Mouse (Mus musculus): ENCODE results near the gene Ddx3x. TPM values are rescaled to one million over a fixed set of nuclear protein-coding genes. Genes with fewer than 3 reads are reported as not detected.

Ddx3x gene
- polyA plus RNA-seq, 1 experiment from 2014 or later: 190 TPM

GRCm38 (mm10) chrX:13275519-13276137, 5.1 kb upstream of the Ddx3x start:
- no peaks in the 10 kb centered on the region for H3K9me3 ChIP-seq (ENCODE audit: control insufficient read depth, low read length)
- ATAC-seq (ENCODE audit: insufficient number of reproducible peaks, low FRiP score, low TSS enrichment, low read depth) (no peak), DNase-seq (ENCODE audit: low spot score) (no peak)
- WGBS: 75% methylated on average over 6 of the region's 6 CpGs
- no peak overlapping the region for H3K9ac ChIP-seq (ENCODE audit: low read length)
- no peaks in the 10 kb centered on the region for H3K27me3 ChIP-seq (ENCODE audit: control insufficient read depth, insufficient read depth, low read length)
- H3K4me2 ChIP-seq (ENCODE audit: low read depth, severe bottlenecking): no peak overlapping the region
- no peaks in the 10 kb centered on the region for H3K36me3 ChIP-seq (ENCODE audit: control insufficient read depth, insufficient read depth, low read length)
- no peak overlapping the region for H3K27ac ChIP-seq (replicated peaks; ENCODE audit: low read depth, low read length)
- H3K4me3 ChIP-seq (ENCODE audit: low read depth, low read length): no peak overlapping the region
- H3K4me1 ChIP-seq (ENCODE audit: control insufficient read depth, insufficient read depth, low read length): no peaks in the 10 kb centered on the region

- H3K9ac ChIP-seq (ENCODE audit: low read length): no peak overlapping the region
- H3K36me3 ChIP-seq (ENCODE audit: control insufficient read depth, insufficient read depth, low read length): no peaks in the 10 kb centered on the region
- no peaks in the 10 kb centered on the region for H3K27me3 ChIP-seq (ENCODE audit: control insufficient read depth, insufficient read depth, low read length)
- DNase-seq (ENCODE audit: low spot score) (no peak), ATAC-seq (ENCODE audit: insufficient number of reproducible peaks, low FRiP score, low TSS enrichment, low read depth) (no peak)
- WGBS: 75% methylated on average over 17 of the region's 17 CpGs
- H3K27ac ChIP-seq (replicated peaks; ENCODE audit: low read depth, low read length): no peak overlapping the region
- peaks cover under 1% of the 10 kb centered on the region; the same call in 1 of the 2 replicates for H3K4me1 ChIP-seq (ENCODE audit: control insufficient read depth, insufficient read depth, low read length)
- H3K4me2 ChIP-seq (ENCODE audit: low read depth, severe bottlenecking): no peak overlapping the region
- no peak overlapping the region for H3K4me3 ChIP-seq (ENCODE audit: low read depth, low read length)
- H3K9me3 ChIP-seq (ENCODE audit: control insufficient read depth, low read length): no peaks in the 10 kb centered on the region
Measured at GRCm38 (mm10) chrX:13278996-13279395, 1.8 kb upstream of the Ddx3x start.

GRCm38 (mm10) chrX:13280037-13280408, 747 bp upstream of the Ddx3x start:
- H3K4me1 ChIP-seq (ENCODE audit: control insufficient read depth, insufficient read depth, low read length): peaks cover 2% of the 10 kb centered on the region; the same call in 1 of the 2 replicates
- H3K4me2 ChIP-seq (ENCODE audit: low read depth, severe bottlenecking): peak overlapping the region; percentile 70
- no peaks in the 10 kb centered on the region for H3K9me3 ChIP-seq (ENCODE audit: control insufficient read depth, low read length)
- H3K9ac ChIP-seq (ENCODE audit: low read length): peak overlapping the region; percentile 100
- ATAC-seq (ENCODE audit: insufficient number of reproducible peaks, low FRiP score, low TSS enrichment, low read depth) (no peak; the same call in 1 of the 2 replicates), DNase-seq (ENCODE audit: low spot score) (no peak)
- no peaks in the 10 kb centered on the region for H3K27me3 ChIP-seq (ENCODE audit: control insufficient read depth, insufficient read depth, low read length)
- H3K36me3 ChIP-seq (ENCODE audit: control insufficient read depth, insufficient read depth, low read length): no peaks in the 10 kb centered on the region
- peak overlapping the region; percentile 99 for H3K27ac ChIP-seq (replicated peaks; ENCODE audit: low read depth, low read length)
- WGBS: 6% methylated on average over 14 of the region's 14 CpGs
- H3K4me3 ChIP-seq (ENCODE audit: low read depth, low read length): peak overlapping the region; percentile 88

- peak; percentile 75 for ATAC-seq (ENCODE audit: insufficient number of reproducible peaks, low FRiP score, low TSS enrichment, low read depth)
- Histone ChIP-seq H3K27ac (replicated peaks; ENCODE audit: low read depth, low read length) (peak overlapping the region; percentile 99), H3K4me2 (ENCODE audit: low read depth, severe bottlenecking) (peak overlapping the region; percentile 67; the same call in 1 of the 2 replicates), H3K4me3 (ENCODE audit: low read depth, low read length) (peak overlapping the region; percentile 88), H3K9me3 (ENCODE audit: control insufficient read depth, low read length) (no peaks in the 10 kb centered on the region), H3K36me3 (ENCODE audit: control insufficient read depth, insufficient read depth, low read length) (0 out of 2 replicates have a peak, but pooled peaks cover 3% of the 10 kb centered on the region), H3K4me1 (ENCODE audit: control insufficient read depth, insufficient read depth, low read length) (peaks cover 2% of the 10 kb centered on the region; the same call in 1 of the 2 replicates), H3K9ac (ENCODE audit: low read length) (peak overlapping the region; percentile 100), H3K27me3 (ENCODE audit: control insufficient read depth, insufficient read depth, low read length) (no peaks in the 10 kb centered on the region)
- peak; percentile 80 for DNase-seq (ENCODE audit: low spot score)
- WGBS: 1% methylated on average over 44 of the region's 89 CpGs
Measured at GRCm38 (mm10) chrX:13281329-13282088, 739 bp downstream of the Ddx3x start.

GRCm38 (mm10) chrX:13282089-13282850, 1.5 kb downstream of the Ddx3x start:
- DNase-seq (ENCODE audit: low spot score): no peak
- Histone ChIP-seq H3K4me1 (ENCODE audit: control insufficient read depth, insufficient read depth, low read length) (peaks cover 2% of the 10 kb centered on the region; the same call in 1 of the 2 replicates), H3K9ac (ENCODE audit: low read length) (peak overlapping the region; percentile 100), H3K27ac (replicated peaks; ENCODE audit: low read depth, low read length) (peak overlapping the region; percentile 99), H3K27me3 (ENCODE audit: control insufficient read depth, insufficient read depth, low read length) (no peaks in the 10 kb centered on the region), H3K36me3 (ENCODE audit: control insufficient read depth, insufficient read depth, low read length) (peaks cover 5% of the 10 kb centered on the region; the same call in 1 of the 2 replicates), H3K9me3 (ENCODE audit: control insufficient read depth, low read length) (no peaks in the 10 kb centered on the region), H3K4me3 (ENCODE audit: low read depth, low read length) (peak overlapping the region; percentile 88), H3K4me2 (ENCODE audit: low read depth, severe bottlenecking) (peak overlapping the region; percentile 67)
- 12% methylated on average over 16 of the region's 16 CpGs for WGBS
- no peak for ATAC-seq (ENCODE audit: insufficient number of reproducible peaks, low FRiP score, low TSS enrichment, low read depth)

- no peak for ATAC-seq (ENCODE audit: insufficient number of reproducible peaks, low FRiP score, low TSS enrichment, low read depth)
- H3K9me3 ChIP-seq (ENCODE audit: control insufficient read depth, low read length): no peaks in the 10 kb centered on the region
Measured at GRCm38 (mm10) chrX:13285772-13286171, 5.0 kb downstream of the Ddx3x start.

GRCm38 (mm10) chrX:13294505-13295228, 13.9 kb downstream of the Ddx3x start:
- DNase-seq (ENCODE audit: low spot score): peak; percentile 29
- ATAC-seq (ENCODE audit: insufficient number of reproducible peaks, low FRiP score, low TSS enrichment, low read depth): peak; percentile 70; the same call in 1 of the 2 replicates
- H3K4me2 ChIP-seq (ENCODE audit: low read depth, severe bottlenecking): no peak overlapping the region
- no peaks in the 10 kb centered on the region for H3K4me1 ChIP-seq (ENCODE audit: control insufficient read depth, insufficient read depth, low read length)
- H3K36me3 ChIP-seq (ENCODE audit: control insufficient read depth, insufficient read depth, low read length): peaks cover 6% of the 10 kb centered on the region; the same call in 1 of the 2 replicates
- H3K9ac ChIP-seq (ENCODE audit: low read length): no peak overlapping the region
- H3K27ac ChIP-seq (replicated peaks; ENCODE audit: low read depth, low read length): no peak overlapping the region
- H3K4me3 ChIP-seq (ENCODE audit: low read depth, low read length): no peak overlapping the region
- 47% methylated on average over 6 of the region's 6 CpGs for WGBS
- no peaks in the 10 kb centered on the region for H3K27me3 ChIP-seq (ENCODE audit: control insufficient read depth, insufficient read depth, low read length)
- no peaks in the 10 kb centered on the region for H3K9me3 ChIP-seq (ENCODE audit: control insufficient read depth, low read length)

More at GRCm38 (mm10) chrX:13285772-13286171, 5.0 kb downstream of the Ddx3x start:
- no peaks in the 10 kb centered on the region for H3K27me3 ChIP-seq (ENCODE audit: control insufficient read depth, insufficient read depth, low read length)
- H3K4me1 ChIP-seq (ENCODE audit: control insufficient read depth, insufficient read depth, low read length): peaks cover 2% of the 10 kb centered on the region; the same call in 1 of the 2 replicates
- peaks cover 17% of the 10 kb centered on the region; the same call in 1 of the 2 replicates for H3K36me3 ChIP-seq (ENCODE audit: control insufficient read depth, insufficient read depth, low read length)
- no peak overlapping the region for H3K4me3 ChIP-seq (ENCODE audit: low read depth, low read length)
- 93% methylated on average over 4 of the region's 4 CpGs for WGBS
- no peak overlapping the region for H3K9ac ChIP-seq (ENCODE audit: low read length)
- H3K27ac ChIP-seq (replicated peaks; ENCODE audit: low read depth, low read length): no peak overlapping the region
- H3K4me2 ChIP-seq (ENCODE audit: low read depth, severe bottlenecking): no peak overlapping the region
- DNase-seq (ENCODE audit: low spot score): no peak

Measured in limb, embryonic 11.5 days (tissue).